Mouse (Mus musculus) ES-CJ7 (cell line): Measurements from ENCODE around the gene Crebzf.

Experiments used
- DNase-seq: peaks from one replicate; pipeline ENCODE4 v3.0.0; 2011; ENCODE audit warnings: low read depth, low spot score

Gene Crebzf

GRCm38 (mm10) chr7:90476313-90477245 lies 34.0 kb downstream of the Crebzf start, which contains the start of gene Dlg2:
Dlg2 (plus strand) TSS chr7:90476672.
- no peak for DNase-seq

DNA sequence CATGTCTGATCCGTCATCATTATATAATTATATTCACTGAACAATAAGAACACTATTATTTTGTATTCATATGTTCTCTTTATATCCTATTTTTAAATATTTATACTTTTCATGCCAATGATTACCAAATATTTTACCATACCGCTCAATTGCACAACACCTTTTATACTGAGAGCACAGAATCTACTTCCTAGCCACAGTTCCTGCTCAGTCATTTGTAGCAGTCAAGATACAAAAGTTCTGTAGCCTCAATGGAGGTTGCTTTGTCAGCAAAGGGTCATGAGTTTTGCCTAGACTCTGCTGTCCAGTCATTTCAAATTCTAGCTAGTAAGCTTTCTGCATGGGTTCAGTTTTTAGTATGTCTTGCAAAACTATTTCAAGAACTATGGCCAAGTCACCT lies 40.1 kb downstream of the Crebzf start:
- DNase-seq, result no peak
